Mouse (Mus musculus) hindbrain, postnatal 0 days (tissue): ENCODE measurements around the gene Dhx16. TPM values are rescaled to one million over a fixed set of nuclear protein-coding genes. Genes with fewer than 3 reads are reported as not detected.
A peak's percentile ranks its signal among the peaks of the same experiment; 100 is the strongest.
"Not testable (repeated sequence)": the region's sequence is repeated elsewhere in the genome, so short reads cannot be mapped to it uniquely, and the experiment has no call there.

Experiments used
- ATAC-seq: fragments of 200-750 bp; cut with Nextera tagmentation; 2 replicates; pipeline ENCODE4 v1.8.0; 2017; ENCODE audit warnings: mild to moderate bottlenecking, moderate TSS enrichment, moderate library complexity
- DNase-seq: peaks from one replicate; pipeline ENCODE4 v3.0.0-alpha.2; 2015; ENCODE audit warnings: low spot score
- H3K27ac ChIP-seq: fragments of 300-500 bp; sonication (generic); 2 replicates; pipeline ENCODE4 v1.5.1; 2014; ENCODE audit warnings: mild to moderate bottlenecking
- H3K27me3 ChIP-seq: fragments of 300-500 bp; sonication (generic); 2 replicates; pipeline ENCODE4 v1.6.1; 2014; ENCODE audit warnings: low read length, mixed read lengths; ENCODE audit not compliant: insufficient read depth
- H3K36me3 ChIP-seq: fragments of 300-500 bp; sonication (generic); 2 replicates; pipeline ENCODE4 v1.6.1; 2014; ENCODE audit warnings: low read length, mixed read lengths; ENCODE audit not compliant: insufficient read depth
- H3K4me1 ChIP-seq: fragments of 300-500 bp; sonication (generic); 2 replicates; pipeline ENCODE4 v1.6.1; 2014; ENCODE audit warnings: antibody characterized with exemption, low read length, mixed read lengths; ENCODE audit not compliant: insufficient read depth
- H3K4me2 ChIP-seq: fragments of 300-500 bp; sonication (generic); 2 replicates; pipeline ENCODE4 v1.6.1; 2014; ENCODE audit warnings: low read depth, mild to moderate bottlenecking, low read length, moderate library complexity, mixed read lengths
- H3K4me3 ChIP-seq: fragments of 300-500 bp; sonication (generic); 2 replicates; pipeline ENCODE4 v1.5.1; 2014; ENCODE audit warnings: low read length
- H3K9ac ChIP-seq: fragments of 300-500 bp; sonication (generic); replicated peaks from 2 replicates; pipeline ENCODE4 v1.6.1; 2014; ENCODE audit warnings: mild to moderate bottlenecking, low read length, moderate library complexity, mixed read lengths
- H3K9me3 ChIP-seq: fragments of 300-500 bp; sonication (generic); 2 replicates; pipeline ENCODE4 v1.6.1; 2016; ENCODE audit warnings: low read length, mixed read lengths
- CTCF ChIP-seq: IDR thresholded peaks from 2 replicates; pipeline ENCODE4 v1.5.1; 2016; ENCODE audit warnings: antibody characterized with exemption, control low read depth, low read depth
- WGBS: fragments of 180-500 bp; shearing (Covaris S2); extraction: QIAGEN DNeasy Blood & Tissue Kit; methylation state at CpG from one replicate; pipeline ENCODE4 v1.1.7; 2014; 5-methylcytosine and 5-hydroxymethylcytosine counted together
- polyA plus RNA-seq: library from polyadenylated mRNA; unstranded; fragments of >200 nt; fragmentation: Nextera tagmentation; extraction: Ambion mirVana; gene quantifications from 2 replicates; pipeline ENCODE4 v1.2.1, GENCODE M21; 2015
- total RNA-seq: library from RNA; depleted of rRNA; stranded (reverse); fragments of >200 nt; gene quantifications from 2 replicates; pipeline ENCODE4 v1.2.3, GENCODE M21; 2014

Gene Dhx16
- total and polyA plus RNA-seq, 2 experiments from 2014 or later, result 23.1 to 33.2 TPM

DNA sequence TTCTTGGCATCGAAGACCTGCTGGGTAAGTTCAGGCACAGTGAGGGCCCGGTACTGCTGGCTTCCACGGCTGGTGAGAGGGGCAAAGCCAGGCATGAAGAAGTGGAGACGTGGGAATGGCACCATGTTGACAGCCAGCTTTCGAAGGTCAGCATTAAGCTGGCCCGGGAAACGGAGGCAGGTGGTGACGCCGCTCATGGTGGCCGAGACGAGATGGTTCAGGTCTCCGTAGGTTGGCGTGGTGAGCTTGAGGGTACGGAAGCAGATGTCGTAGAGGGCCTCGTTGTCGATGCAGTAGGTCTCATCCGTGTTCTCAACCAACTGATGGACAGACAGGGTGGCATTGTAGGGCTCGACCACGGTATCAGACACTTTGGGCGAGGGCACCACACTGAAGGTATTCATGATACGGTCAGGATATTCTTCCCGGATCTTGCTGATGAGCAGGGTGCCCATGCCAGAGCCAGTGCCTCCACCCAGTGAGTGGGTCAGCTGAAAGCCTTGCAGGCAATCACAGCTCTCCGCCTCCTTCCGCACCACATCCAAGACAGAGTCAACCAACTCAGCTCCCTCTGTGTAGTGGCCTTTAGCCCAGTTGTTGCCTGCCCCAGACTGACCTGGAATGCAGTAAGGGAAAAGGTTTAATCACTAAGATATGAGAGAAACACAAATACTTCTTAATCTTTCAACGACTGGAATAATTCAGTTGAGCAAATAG lies 44.0 kb upstream of the Dhx16 start:
- TF ChIP-seq CTCF, result no peak
- no peak for DNase-seq
- no peak for ATAC-seq
- Histone ChIP-seq H3K4me3 (peak overlapping the region; percentile 82), H3K27ac (peak overlapping the region; percentile 7; the same call in 1 of the 2 replicates), H3K36me3 (peaks cover 28% of the 10 kb centered on the region), H3K4me1 (peaks cover 13% of the 10 kb centered on the region; the same call in 1 of the 2 replicates), H3K9ac (peak overlapping the region; percentile 94; the same call in 1 of the 2 replicates), H3K4me2 (peak overlapping the region; percentile 88), H3K27me3 (no peaks in the 10 kb centered on the region), H3K9me3 (no peaks in the 10 kb centered on the region)
- WGBS, result 58% methylated on average over 26 of the region's 26 CpGs

DNA sequence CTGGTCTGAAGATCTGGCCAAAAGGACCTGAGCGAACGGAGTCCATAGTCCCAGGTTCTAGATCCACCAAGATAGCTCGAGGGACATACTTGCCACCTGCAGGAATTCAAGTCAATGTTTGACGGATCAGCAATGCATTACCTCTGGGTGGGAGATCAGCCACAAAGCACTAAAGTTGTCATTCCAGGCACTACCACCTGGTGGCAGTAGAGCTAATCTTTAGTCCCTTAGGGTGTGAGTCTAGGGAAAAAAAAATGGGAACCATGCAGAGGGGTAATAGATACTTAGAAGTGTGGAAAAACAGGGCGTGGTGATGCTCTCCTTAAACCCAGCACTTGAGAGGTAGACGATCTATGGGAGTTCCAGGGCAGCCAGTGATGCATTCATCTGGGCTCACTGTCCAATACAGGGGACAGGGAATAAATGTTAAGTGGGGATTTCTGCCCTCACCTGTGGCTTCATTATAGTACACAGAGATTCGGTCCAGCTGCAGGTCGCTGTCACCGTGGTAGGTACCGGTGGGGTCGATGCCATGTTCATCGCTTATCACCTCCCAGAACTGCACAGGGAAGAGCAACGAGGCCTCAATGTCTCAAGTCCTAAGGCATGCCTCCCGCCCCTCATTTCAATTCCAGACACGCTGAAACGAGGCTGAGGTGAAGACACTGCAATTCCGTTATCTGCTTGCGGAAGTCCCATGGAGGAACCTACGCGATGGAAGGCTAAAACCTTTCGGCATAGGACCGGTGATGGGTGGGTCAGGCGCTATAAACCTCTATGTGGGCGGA lies 43.2 kb upstream of the Dhx16 start:
- H3K4me2 ChIP-seq, result peak overlapping the region; percentile 88
- peak overlapping the region; percentile 94 for H3K9ac ChIP-seq
- H3K4me1 ChIP-seq, result peaks cover 13% of the 10 kb centered on the region; the same call in 1 of the 2 replicates
- ATAC-seq, result no peak
- H3K27ac ChIP-seq, result peak overlapping the region; percentile 97
- WGBS, result 5% methylated on average over 24 of the region's 24 CpGs
- TF ChIP-seq CTCF, result peak; percentile 85
- no peaks in the 10 kb centered on the region for H3K27me3 ChIP-seq
- H3K9me3 ChIP-seq, result no peaks in the 10 kb centered on the region
- peak; percentile 96 for DNase-seq
- H3K36me3 ChIP-seq, result peaks cover 28% of the 10 kb centered on the region
- peak overlapping the region; percentile 82 for H3K4me3 ChIP-seq

DNA sequence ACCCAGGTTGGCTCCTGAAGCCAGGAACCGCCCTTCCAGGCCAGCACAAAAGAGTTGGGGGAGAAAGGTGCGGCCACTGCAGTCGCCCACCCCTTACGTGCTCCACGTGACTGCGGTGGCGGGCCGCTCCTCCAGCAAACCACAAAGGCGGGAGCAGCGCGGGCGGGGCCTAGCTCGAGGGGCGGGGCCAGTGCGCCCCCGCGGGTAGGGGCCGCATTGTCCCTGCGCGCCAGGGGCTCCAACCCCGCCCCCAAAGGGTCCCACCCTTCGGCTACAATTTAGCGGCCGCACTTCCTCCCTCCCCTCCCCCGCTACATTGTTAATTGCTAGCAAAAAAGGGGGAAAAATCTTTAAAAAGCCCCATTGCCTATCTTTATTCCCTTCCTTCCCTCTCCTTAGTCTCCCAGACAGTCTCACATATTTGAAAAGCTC lies 42.6 kb upstream of the Dhx16 start:
- DNase-seq (peak; percentile 94), ATAC-seq (peak; percentile 33)
- Histone ChIP-seq H3K36me3 (peaks cover 28% of the 10 kb centered on the region), H3K4me2 (peak overlapping the region; percentile 88), H3K27me3 (no peaks in the 10 kb centered on the region), H3K27ac (peak overlapping the region; percentile 97), H3K9ac (peak overlapping the region; percentile 94), H3K4me1 (peaks cover 13% of the 10 kb centered on the region; the same call in 1 of the 2 replicates), H3K9me3 (no peaks in the 10 kb centered on the region), H3K4me3 (peak overlapping the region; percentile 82)
- WGBS, result under 1% methylated on average over 25 of the region's 25 CpGs
- no peak for TF ChIP-seq CTCF

DNA sequence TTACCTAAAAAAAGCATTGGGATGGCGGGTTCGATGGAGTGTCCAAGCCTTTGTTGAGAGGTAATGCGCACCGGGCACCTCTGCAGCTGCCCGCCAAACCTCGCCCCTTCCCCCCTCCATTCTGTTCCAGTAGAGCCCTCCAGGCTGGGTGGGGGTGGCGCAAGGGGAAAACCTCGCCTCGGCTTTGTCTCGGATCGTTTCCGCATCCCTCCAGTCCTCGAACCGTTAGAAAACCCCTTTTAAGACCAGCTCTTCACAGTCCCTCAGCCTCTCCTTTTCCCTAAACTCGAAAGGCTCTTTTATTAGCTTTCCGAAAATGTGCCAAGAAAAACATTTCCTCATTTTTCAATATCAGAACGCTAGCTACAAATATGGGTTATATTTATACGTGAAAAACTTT lies 42.1 kb upstream of the Dhx16 start:
- under 1% methylated on average over 18 of the region's 18 CpGs for WGBS
- H3K4me1 ChIP-seq, result peaks cover 13% of the 10 kb centered on the region; the same call in 1 of the 2 replicates
- H3K4me2 ChIP-seq, result peak overlapping the region; percentile 88
- peak overlapping the region; percentile 82 for H3K4me3 ChIP-seq
- H3K36me3 ChIP-seq, result peaks cover 28% of the 10 kb centered on the region
- ATAC-seq, result no peak
- no peak for TF ChIP-seq CTCF
- DNase-seq, result peak; percentile 77
- H3K9ac ChIP-seq, result peak overlapping the region; percentile 94
- peak overlapping the region; percentile 97 for H3K27ac ChIP-seq
- H3K27me3 ChIP-seq, result no peaks in the 10 kb centered on the region
- H3K9me3 ChIP-seq, result no peaks in the 10 kb centered on the region

DNA sequence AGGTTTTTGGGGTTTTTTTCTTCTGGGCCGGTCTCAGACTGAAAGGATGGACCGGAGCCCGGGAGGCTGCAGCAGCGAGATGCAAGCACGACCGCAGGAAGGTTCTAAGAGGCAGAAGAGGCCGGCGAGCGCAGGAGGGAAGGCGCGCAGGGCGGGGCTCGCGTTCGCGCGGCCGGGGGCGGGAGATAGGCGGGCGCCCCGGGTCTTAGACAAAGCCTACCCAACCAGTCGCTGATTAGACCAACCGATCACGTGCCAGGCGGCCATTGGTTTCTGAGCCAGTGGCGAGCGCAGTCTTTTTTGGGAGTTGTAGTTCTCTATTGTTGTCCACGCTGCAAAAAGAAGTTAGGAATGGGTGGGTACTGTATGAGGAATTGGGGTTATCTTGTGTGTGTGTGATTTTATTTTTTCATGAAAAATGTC lies 41.5 kb upstream of the Dhx16 start, which contains the start of gene Tubb5:
Tubb5 (minus strand) TSS at position 185 of the 423 bp plus-strand sequence.
- Histone ChIP-seq H3K4me2 (peak within 1 kb of the TSS; percentile 88), H3K4me3 (peak within 1 kb of the TSS; percentile 82), H3K36me3 (peaks cover 23% of the 10 kb centered on the region), H3K9ac (peak within 1 kb of the TSS; percentile 94), H3K9me3 (no peaks in the 10 kb centered on the region), H3K27ac (peak within 1 kb of the TSS; percentile 97), H3K4me1 (peaks cover 13% of the 10 kb centered on the region; the same call in 1 of the 2 replicates), H3K27me3 (no peaks in the 10 kb centered on the region)
- DNase-seq (peak; percentile 99), ATAC-seq (peak; percentile 80)
- under 1% methylated on average over 29 of the region's 29 CpGs for WGBS
- no peak for TF ChIP-seq CTCF

DNA sequence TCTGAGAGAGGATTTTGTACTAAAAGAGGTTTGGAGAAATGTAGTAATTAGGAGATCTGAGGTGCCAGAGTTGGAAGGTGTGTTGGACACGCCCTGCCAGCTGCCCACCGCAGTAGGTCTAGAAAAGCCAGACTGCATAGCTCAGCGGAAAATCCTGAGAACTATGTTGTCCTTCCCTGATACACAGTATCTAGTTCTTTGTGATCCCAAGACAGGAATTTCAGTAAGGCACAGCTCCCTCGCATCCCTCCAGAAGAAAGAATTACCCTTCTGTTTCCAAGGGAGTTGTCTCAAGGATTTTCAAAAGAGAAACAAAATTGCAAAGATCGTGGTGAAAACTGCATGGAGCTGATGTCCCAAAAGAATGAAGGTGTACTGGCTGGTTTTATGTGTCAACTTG lies 41.0 kb upstream of the Dhx16 start:
- Histone ChIP-seq H3K9me3 (no peaks in the 10 kb centered on the region), H3K9ac (peak overlapping the region; percentile 53), H3K4me1 (peaks cover 13% of the 10 kb centered on the region; the same call in 1 of the 2 replicates), H3K4me2 (peak overlapping the region; percentile 88), H3K27me3 (no peaks in the 10 kb centered on the region), H3K36me3 (peaks cover 22% of the 10 kb centered on the region), H3K27ac (peak overlapping the region; percentile 97), H3K4me3 (peak overlapping the region; percentile 82)
- no peak for TF ChIP-seq CTCF
- ATAC-seq, result no peak
- WGBS, result 2% methylated on average over 5 of the region's 5 CpGs
- DNase-seq, result no peak

DNA sequence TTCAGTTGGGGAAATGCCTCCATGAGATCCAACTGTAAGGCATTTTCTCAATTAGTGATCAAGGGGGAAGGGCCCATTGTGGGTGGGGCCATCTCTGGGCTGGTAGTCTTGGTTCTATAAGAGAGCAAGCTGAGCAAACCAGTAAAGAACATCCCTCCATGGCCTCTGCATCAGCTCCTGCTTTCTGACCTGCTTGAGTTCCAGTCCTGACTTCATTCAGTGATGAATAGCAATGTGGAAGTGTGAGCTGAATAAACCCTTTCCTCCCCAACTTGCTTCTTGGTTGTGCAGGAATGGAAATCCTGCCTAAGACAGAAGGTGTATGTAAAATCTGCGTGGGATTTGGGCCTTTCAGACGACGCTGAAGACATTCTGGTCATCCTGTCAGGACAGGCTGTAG lies 40.6 kb upstream of the Dhx16 start:
- Histone ChIP-seq H3K4me1 (peaks cover 13% of the 10 kb centered on the region; the same call in 1 of the 2 replicates), H3K4me2 (peak overlapping the region; percentile 88), H3K27ac (peak overlapping the region; percentile 97), H3K4me3 (peak overlapping the region; percentile 82), H3K36me3 (peaks cover 18% of the 10 kb centered on the region), H3K9ac (peak overlapping the region; percentile 53; the same call in 1 of the 2 replicates)
- 54% methylated on average over 3 of the region's 3 CpGs for WGBS
- not testable (repeated sequence) for ATAC-seq, H3K9me3 ChIP-seq, DNase-seq, H3K27me3 ChIP-seq
